Mouse (Mus musculus): Measurements from ENCODE around the gene Abhd14a.

Gene Abhd14a

GRCm38 (mm10) chr9:106469776-106470175 lies 22.3 kb upstream of the Abhd14a start:
- peak in 1 of 2 experiments; percentile 17 for DNase-seq (ENCODE audit: low spot score in 2 of 2)

GRCm38 (mm10) chr9:106469317-106469716 lies 21.8 kb upstream of the Abhd14a start:
- DNase-seq (ENCODE audit: low spot score in 2 of 2) = no peak

GRCm38 (mm10) chr9:106467746-106468145 lies 20.3 kb upstream of the Abhd14a start:
- no peak for DNase-seq (ENCODE audit: low spot score in 2 of 2)

- DNase-seq (ENCODE audit: low spot score in 2 of 2) = no peak
Observed at GRCm38 (mm10) chr9:106466721-106467120, 19.2 kb upstream of the Abhd14a start.

GRCm38 (mm10) chr9:106465571-106466200 lies 18.2 kb upstream of the Abhd14a start, which contains the start of gene Gpr62:
Gene Gpr62 (minus strand): TSS chr9:106465938.
- peak; percentile 71 to 76 for DNase-seq (ENCODE audit: low spot score in 2 of 2)

GRCm38 (mm10) chr9:106464751-106465541 lies 17.5 kb upstream of the Abhd14a start:
- DNase-seq (ENCODE audit: low spot score in 2 of 2) = peak; percentile 86 to 88

GRCm38 (mm10) chr9:106463122-106464063 lies 15.9 kb upstream of the Abhd14a start:
- DNase-seq (ENCODE audit: low spot score in 2 of 2) = no peak

GRCm38 (mm10) chr9:106462430-106462800 lies 14.9 kb upstream of the Abhd14a start:
- no peak for DNase-seq (ENCODE audit: low spot score in 2 of 2)

GRCm38 (mm10) chr9:106461641-106462429 lies 14.4 kb upstream of the Abhd14a start:
- no peak for DNase-seq (ENCODE audit: low spot score in 2 of 2)

GRCm38 (mm10) chr9:106461026-106461415 lies 13.5 kb upstream of the Abhd14a start:
- no peak for DNase-seq (ENCODE audit: low spot score in 2 of 2)

GRCm38 (mm10) chr9:106460401-106461025 lies 13.0 kb upstream of the Abhd14a start:
- no peak for DNase-seq (ENCODE audit: low spot score in 2 of 2)

- no peak for DNase-seq (ENCODE audit: low spot score in 2 of 2)
Observed at GRCm38 (mm10) chr9:106459946-106460345, 12.5 kb upstream of the Abhd14a start.

GRCm38 (mm10) chr9:106457920-106458319 lies 10.4 kb upstream of the Abhd14a start:
- no peak for DNase-seq (ENCODE audit: low spot score in 2 of 2)

GRCm38 (mm10) chr9:106457163-106457559 lies 9.7 kb upstream of the Abhd14a start:
- no peak for DNase-seq (ENCODE audit: low spot score in 2 of 2)

- peak in 1 of 2 experiments; percentile 59 for DNase-seq (ENCODE audit: low spot score in 2 of 2)
Observed at GRCm38 (mm10) chr9:106456325-106457162, 9.1 kb upstream of the Abhd14a start.

- peak; percentile 74 to 84 for DNase-seq (ENCODE audit: low spot score in 2 of 2)
Observed at GRCm38 (mm10) chr9:106454888-106455681, 7.6 kb upstream of the Abhd14a start.

- peak in 1 of 2 experiments; percentile 64 for DNase-seq (ENCODE audit: low spot score in 2 of 2)
Observed at GRCm38 (mm10) chr9:106454071-106454761, 6.7 kb upstream of the Abhd14a start.

Data from right cerebral cortex, postnatal 10 days (tissue).